Mouse (Mus musculus) frontal cortex, postnatal 36 days (tissue): ENCODE data around the gene Leng9.
A peak's percentile ranks its signal among the peaks of the same experiment; 100 is the strongest.
"Not testable (repeated sequence)": the region's sequence is repeated elsewhere in the genome, so short reads cannot be mapped to it uniquely, and the experiment has no call there.

ENCODE experiments used
- DNase-seq, 2 experiments: peaks; one replicate each; pipeline ENCODE4 v3.0.0; 2022; ENCODE audit warnings: low spot score in 2 of 2

Gene Leng9

GRCm38 (mm10) chr7:4150059-4150541 is at the start of gene Leng9:
Gene Leng9, minus strand, starts transcription at chr7:4150374.
- no peak for DNase-seq

GRCm38 (mm10) chr7:4178438-4178837 is 28.3 kb upstream of the Leng9 start:
- no peak for DNase-seq

GRCm38 (mm10) chr7:4170193-4170938 is 20.2 kb upstream of the Leng9 start:
- no peak for DNase-seq

GRCm38 (mm10) chr7:4167098-4167497 is 16.9 kb upstream of the Leng9 start:
- no peak for DNase-seq

- no peak for DNase-seq
Measured at GRCm38 (mm10) chr7:4165286-4165685, 15.1 kb upstream of the Leng9 start.

GRCm38 (mm10) chr7:4164090-4164910 is 14.1 kb upstream of the Leng9 start, which contains the start of gene Cdc42ep5:
Gene Cdc42ep5, minus strand, starts transcription at chr7:4164860.
- no peak for DNase-seq

GRCm38 (mm10) chr7:4163571-4164072 is 13.4 kb upstream of the Leng9 start:
- DNase-seq: no peak

- DNase-seq: not testable (repeated sequence)
Measured at GRCm38 (mm10) chr7:4161596-4161995, 11.4 kb upstream of the Leng9 start.

- no peak for DNase-seq
Measured at GRCm38 (mm10) chr7:4154976-4155375, 4.8 kb upstream of the Leng9 start.

GRCm38 (mm10) chr7:4154356-4154755 is 4.2 kb upstream of the Leng9 start:
- no peak for DNase-seq

GRCm38 (mm10) chr7:4151241-4151640 is 1.1 kb upstream of the Leng9 start:
- DNase-seq: no peak

- DNase-seq: no peak
Measured at GRCm38 (mm10) chr7:4150811-4151221, 642 bp upstream of the Leng9 start.

GRCm38 (mm10) chr7:4149209-4150054 is 742 bp downstream of the Leng9 start:
- DNase-seq: peak; percentile 88 to 89

- DNase-seq: no peak
Measured at GRCm38 (mm10) chr7:4148341-4149208, 1.6 kb downstream of the Leng9 start.

- no peak for DNase-seq
Measured at GRCm38 (mm10) chr7:4147836-4148235, 2.3 kb downstream of the Leng9 start.

GRCm38 (mm10) chr7:4147371-4147770 is 2.8 kb downstream of the Leng9 start:
- no peak for DNase-seq

GRCm38 (mm10) chr7:4146241-4147180 is 3.7 kb downstream of the Leng9 start:
- no peak for DNase-seq

- no peak for DNase-seq
Measured at GRCm38 (mm10) chr7:4145552-4146190, 4.5 kb downstream of the Leng9 start.
